Mouse (Mus musculus): ENCODE measurements at regions not wholly inside any gene's neighbourhood (a gene's known extent, or its start where the extent isn't known, plus 50 kb on each side); places are given as distances from the start of the nearest gene placed in this dataset.

DNA sequence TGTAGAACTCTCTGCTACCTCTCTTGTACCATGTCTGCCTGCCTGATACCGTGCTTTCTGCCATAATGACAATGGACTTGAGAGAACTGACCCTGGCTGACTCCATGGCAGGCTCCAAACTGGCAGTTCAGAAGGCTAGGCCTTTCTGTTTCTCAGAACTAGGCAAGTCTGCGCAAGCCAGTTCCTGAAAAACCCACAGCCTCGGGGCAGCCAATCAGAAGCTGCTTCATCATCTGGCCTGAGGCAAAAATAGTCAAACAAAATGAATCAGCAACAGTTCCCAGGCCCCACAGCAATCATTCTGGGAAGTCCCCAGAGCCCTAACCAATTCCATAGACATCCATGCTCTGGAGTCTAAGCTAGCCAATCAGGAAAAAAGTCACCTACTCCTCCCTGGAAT lies 284.5 kb downstream of the Olfr1505 start:
- no peak for DNase-seq

GRCm38 (mm10) chr19:14220507-14220909 lies 307.2 kb downstream of the Olfr1505 start:
- DNase-seq, result no peak

- no peak for DNase-seq
Measured at GRCm38 (mm10) chr19:14225061-14225696, 311.8 kb downstream of the Olfr1505 start.

GRCm38 (mm10) chr19:14225787-14226186 lies 312.5 kb downstream of the Olfr1505 start:
- DNase-seq, result peak in 1 of 2 experiments; percentile 13

DNA sequence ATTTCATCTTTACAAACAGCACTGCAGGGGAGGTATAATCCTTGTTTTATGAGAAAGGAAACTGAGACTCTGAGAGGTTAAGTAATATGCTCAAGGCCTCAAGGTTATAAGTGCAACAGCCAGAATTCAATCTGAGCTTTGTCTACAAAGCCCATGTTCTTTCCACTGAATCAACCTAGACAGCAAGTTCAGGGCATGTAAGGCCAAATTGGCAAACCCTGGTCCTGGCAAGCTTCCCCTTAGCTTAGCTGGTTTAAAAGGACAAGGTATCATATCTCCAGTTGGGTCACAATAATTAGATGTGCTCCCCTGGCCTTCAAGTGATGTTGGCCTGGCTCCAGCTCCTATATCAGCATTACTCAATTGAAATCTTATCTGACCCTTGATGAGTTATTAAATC lies 313.2 kb downstream of the Olfr1505 start:
- DNase-seq, result peak; percentile 59 to 63

- DNase-seq, result no peak
Measured at GRCm38 (mm10) chr19:14243565-14243964, 330.2 kb downstream of the Olfr1505 start.

- DNase-seq, result no peak
Measured at GRCm38 (mm10) chr19:14246973-14247614, 333.8 kb downstream of the Olfr1505 start.

DNA sequence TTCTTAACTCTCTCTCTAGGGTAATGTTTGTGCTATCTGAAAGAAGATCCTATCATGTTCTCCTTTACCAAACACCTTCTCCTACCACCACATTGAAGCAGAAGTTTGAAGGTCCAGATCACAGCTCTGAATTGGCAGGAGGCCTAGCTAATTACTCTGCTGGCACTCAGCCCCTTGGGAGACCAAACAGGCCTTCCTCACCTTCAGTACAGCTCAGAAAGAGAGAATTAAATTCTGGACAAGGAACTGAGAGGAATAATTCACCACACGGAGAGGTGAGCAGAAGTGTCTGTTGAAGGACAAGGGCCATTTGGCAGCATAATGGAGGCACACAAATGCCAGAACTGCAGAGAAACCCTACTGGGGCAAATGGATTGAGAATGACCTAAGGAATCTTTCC lies 334.6 kb downstream of the Olfr1505 start:
- DNase-seq, result peak; percentile 76 to 84

- peak; percentile 8 to 39 for DNase-seq
Measured at GRCm38 (mm10) chr19:14258621-14259051, 339.2 kb downstream of the Tle4 start.

- DNase-seq, result no peak
Measured at GRCm38 (mm10) chr19:14259223-14259622, 338.6 kb downstream of the Tle4 start.

DNA sequence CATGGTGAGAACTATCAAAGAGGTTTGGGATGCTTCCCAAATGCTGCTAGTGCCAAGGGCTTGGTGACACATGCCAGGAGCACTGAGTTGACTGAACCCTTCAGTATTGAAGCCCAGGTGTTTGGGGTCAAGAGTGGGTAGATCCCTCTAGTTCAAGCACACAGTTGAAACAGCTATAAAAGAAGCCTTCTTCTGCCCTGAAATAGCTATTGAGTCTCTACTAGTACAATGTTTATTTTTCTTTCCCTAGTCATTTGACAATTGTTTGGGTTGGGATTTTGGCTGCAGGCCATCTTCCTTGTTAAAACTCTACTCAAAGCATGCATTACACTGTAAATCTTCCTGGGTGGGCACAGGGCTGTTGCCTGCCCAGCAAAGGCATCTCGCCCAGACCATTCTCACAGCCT lies 308.5 kb downstream of the Tle4 start:
- peak; percentile 9 to 20 for DNase-seq

GRCm38 (mm10) chr19:14290911-14291310 lies 306.9 kb downstream of the Tle4 start:
- peak; percentile 15 to 16 for DNase-seq

GRCm38 (mm10) chr19:14293172-14293571 lies 304.7 kb downstream of the Tle4 start:
- DNase-seq, result no peak

- DNase-seq, result no peak
Measured at GRCm38 (mm10) chr19:14301176-14301943, 296.5 kb downstream of the Tle4 start.

DNA sequence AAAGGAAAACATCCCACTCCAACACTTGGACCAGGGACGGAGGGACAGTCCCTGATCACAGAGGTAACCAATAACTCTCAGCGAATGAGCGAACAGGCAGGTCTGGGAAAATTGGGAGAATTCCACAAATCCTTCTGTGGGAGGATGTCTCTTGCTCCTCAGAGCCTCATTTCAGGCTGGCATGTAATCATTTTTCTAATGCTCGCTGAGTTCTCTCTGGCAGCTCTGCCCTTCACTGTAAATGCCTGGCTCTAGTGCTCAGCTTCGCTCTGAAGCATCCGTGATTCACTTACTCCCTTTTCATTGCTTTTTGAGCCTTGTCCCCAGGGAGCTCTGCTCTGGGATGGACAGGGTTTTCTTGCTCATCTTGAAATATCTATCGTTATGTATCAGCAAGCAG lies 283.6 kb downstream of the Tle4 start:
- DNase-seq, result peak; percentile 5 to 35

DNA sequence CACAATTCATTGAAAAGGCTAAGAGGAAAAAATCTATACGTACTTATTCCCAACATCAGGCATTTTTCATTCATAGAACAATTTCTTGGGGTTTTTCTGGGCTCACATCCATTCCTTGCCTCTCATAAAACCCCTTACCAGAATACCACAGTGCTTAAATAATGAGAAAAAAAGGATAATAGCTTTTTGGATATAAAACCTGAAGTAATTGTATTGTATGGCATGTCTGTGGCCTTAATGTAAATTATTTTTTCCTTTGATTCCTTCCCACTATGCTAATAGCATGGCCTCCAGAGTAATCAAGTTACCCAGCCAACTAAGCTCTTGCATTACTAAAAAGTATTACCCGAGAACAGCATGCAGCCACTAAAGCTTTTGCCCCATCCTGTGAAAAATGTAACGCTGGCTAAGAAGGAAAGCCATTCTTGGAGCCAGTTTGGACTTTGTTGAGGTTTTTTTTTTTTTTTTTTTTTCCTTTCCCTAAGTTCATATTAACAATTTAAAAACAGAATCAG lies 278.1 kb downstream of the Tle4 start:
- DNase-seq, result no peak

- DNase-seq, result no peak
Measured at GRCm38 (mm10) chr19:14325353-14326052, 272.3 kb downstream of the Tle4 start.

DNA sequence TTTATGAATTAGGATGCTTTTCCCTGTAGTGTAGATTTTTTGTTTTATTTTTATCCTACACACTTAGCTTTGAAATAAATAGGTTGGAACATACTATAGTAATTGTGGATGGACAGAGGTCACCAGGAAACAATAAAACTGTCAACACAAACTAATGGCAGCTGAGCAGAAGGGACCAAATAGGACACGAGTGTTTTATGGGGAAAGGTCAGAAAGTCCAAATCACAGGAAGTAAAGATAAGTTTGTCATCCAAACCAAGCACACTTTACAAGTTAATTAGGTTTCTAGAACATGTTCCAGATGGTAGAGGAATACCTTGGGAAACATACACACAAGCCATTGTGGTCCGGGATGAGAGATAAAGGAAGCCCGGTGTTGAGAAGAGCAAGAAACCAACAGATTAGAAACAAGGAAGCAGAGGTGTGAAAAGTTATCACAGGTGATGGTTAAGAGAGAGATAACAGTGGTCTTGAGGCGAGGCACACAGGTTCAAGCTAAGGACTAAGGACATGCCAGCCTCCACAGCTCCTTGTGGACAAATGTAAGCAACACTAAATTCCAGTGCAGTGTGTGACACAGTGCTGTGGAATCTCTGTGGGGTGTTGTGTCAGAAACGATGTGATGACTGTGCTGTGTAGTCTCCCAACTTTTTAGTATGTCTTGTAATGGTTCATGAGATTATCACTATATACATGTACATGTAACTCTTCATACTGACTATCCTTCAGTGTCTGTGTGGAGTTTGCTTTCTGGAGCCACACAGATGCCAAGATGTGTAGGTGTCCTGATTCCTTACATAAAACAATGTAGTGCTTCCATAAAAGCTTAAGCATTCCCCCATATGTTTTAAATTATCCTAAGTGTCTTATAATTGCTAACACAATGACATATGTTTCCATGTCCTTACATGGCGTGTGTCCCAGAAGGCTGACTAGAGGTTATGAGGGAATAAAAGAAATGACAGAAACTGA lies 264.5 kb downstream of the Tle4 start:
- no peak for DNase-seq

GRCm38 (mm10) chr19:14337025-14337424 lies 260.8 kb downstream of the Tle4 start:
- DNase-seq, result peak; percentile 4 to 6

DNA sequence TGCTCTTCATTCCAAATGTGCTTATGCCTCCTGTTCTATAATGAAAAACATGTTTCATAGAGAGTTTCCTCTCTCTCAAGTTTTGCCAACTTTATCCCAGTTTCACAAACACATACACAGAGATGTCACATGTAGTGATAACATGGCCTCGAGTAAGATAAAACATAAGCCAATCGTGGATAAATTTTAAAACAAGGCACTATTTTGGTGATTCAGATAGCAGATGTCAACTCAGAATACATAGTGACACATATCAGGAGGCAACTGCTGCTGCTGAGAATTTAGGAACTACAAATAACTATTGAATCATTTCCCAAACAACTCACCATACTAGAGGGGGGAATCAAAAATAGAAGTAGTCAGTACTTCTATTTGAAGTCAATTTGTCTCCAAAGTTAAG lies 257.1 kb downstream of the Tle4 start:
- no peak for DNase-seq

DNA sequence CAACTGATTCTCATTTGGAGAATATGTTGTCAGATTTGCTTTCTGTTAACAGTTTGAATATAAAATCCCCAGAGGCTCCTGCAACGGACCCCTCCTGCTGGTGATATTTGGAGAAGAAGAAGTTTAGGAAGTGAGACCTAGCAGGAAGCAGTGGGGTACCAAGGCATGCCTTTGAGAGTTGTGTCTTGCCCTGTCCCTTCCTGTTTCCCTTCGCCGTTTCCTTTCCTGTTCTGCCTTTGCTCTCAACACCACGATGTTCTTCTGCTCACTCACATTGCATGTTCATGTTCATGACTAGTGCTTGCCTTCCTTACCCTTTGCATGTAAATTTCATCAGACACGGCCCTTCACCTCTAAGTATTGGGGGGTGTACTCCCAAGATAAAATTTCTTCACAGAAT lies 254.0 kb downstream of the Tle4 start:
- no peak for DNase-seq

DNA sequence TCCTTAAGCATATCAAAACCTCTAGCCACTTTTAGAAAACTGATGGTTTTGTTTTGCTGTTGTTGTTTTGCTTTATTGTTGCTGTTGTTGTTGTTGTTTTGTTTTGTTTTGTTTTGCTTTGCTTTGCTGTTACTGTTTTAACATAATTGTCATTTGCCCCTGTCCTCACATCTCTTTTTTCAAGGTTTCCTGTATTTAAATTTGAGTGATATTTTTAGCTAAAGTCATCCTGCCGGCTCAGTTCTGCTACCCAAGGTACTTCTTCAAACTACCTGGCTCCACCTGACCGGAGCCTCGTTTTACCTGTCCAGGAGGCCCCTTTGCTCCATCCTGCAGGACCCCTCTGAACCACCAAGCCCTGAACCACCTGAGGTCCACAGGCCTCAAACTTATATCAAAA lies 253.4 kb downstream of the Tle4 start:
- DNase-seq, result no peak
